Mouse (Mus musculus) hindbrain, embryonic 11.5 days (tissue): ENCODE results near the gene Elavl3. TPM values are rescaled to one million over a fixed set of nuclear protein-coding genes. Genes with fewer than 3 reads are reported as not detected.

Experiments
- ATAC-seq: fragments of 200-750 bp; cut with Nextera tagmentation; 2 replicates; pipeline ENCODE4 v1.8.0; 2017; ENCODE audit warnings: mild to moderate bottlenecking, moderate TSS enrichment, moderate library complexity; ENCODE audit not compliant: low FRiP score
- DNase-seq: peaks from one replicate; pipeline ENCODE4 v3.0.0-alpha.2; 2015; ENCODE audit warnings: low spot score
- H3K27ac ChIP-seq: fragments of 300-500 bp; sonication (generic); 2 replicates; pipeline ENCODE4 v1.5.1; 2014; ENCODE audit warnings: mild to moderate bottlenecking, low read depth, low read length
- H3K27me3 ChIP-seq: fragments of 300-500 bp; sonication (generic); 2 replicates; pipeline ENCODE4 v1.6.1; 2014; ENCODE audit warnings: mild to moderate bottlenecking, low read length, moderate library complexity, mixed read lengths; ENCODE audit not compliant: control insufficient read depth, insufficient read depth
- H3K36me3 ChIP-seq: fragments of 300-500 bp; sonication (generic); 2 replicates; pipeline ENCODE4 v1.6.1; 2014; ENCODE audit warnings: mild to moderate bottlenecking, low read length, moderate library complexity, mixed read lengths; ENCODE audit not compliant: control insufficient read depth, insufficient read depth
- H3K4me1 ChIP-seq: fragments of 300-500 bp; sonication (generic); replicated peaks from 2 replicates; pipeline ENCODE4 v1.6.1; 2014; ENCODE audit warnings: low read length, mixed read lengths; ENCODE audit not compliant: control insufficient read depth, insufficient read depth
- H3K4me2 ChIP-seq: fragments of 300-500 bp; sonication (generic); replicated peaks from 2 replicates; pipeline ENCODE4 v1.6.1; 2014; ENCODE audit warnings: mild to moderate bottlenecking, low read depth, low read length
- H3K4me3 ChIP-seq: fragments of 300-500 bp; sonication (generic); 2 replicates; pipeline ENCODE4 v1.5.1; 2014; ENCODE audit warnings: low read depth, low read length
- H3K9ac ChIP-seq: fragments of 300-500 bp; sonication (generic); 2 replicates; pipeline ENCODE4 v1.6.1; 2014; ENCODE audit warnings: low read depth, low read length
- H3K9me3 ChIP-seq: fragments of 300-500 bp; sonication (generic); 2 replicates; pipeline ENCODE4 v1.6.1; 2016; ENCODE audit warnings: low read length; ENCODE audit not compliant: control insufficient read depth
- WGBS: fragments of 180-500 bp; shearing (Covaris S2); extraction: QIAGEN DNeasy Blood & Tissue Kit; methylation state at CpG from one replicate; pipeline ENCODE4 v1.1.7; 2014; 5-methylcytosine and 5-hydroxymethylcytosine counted together
- polyA plus RNA-seq: library from polyadenylated mRNA; unstranded; fragments of >200 nt; fragmentation: Nextera tagmentation; extraction: Ambion mirVana; gene quantifications from 2 replicates; pipeline ENCODE4 v1.2.1, GENCODE M21; 2014

Elavl3 gene
- polyA plus RNA-seq, 1 experiment from 2014 or later, result 85.2 TPM

DNA sequence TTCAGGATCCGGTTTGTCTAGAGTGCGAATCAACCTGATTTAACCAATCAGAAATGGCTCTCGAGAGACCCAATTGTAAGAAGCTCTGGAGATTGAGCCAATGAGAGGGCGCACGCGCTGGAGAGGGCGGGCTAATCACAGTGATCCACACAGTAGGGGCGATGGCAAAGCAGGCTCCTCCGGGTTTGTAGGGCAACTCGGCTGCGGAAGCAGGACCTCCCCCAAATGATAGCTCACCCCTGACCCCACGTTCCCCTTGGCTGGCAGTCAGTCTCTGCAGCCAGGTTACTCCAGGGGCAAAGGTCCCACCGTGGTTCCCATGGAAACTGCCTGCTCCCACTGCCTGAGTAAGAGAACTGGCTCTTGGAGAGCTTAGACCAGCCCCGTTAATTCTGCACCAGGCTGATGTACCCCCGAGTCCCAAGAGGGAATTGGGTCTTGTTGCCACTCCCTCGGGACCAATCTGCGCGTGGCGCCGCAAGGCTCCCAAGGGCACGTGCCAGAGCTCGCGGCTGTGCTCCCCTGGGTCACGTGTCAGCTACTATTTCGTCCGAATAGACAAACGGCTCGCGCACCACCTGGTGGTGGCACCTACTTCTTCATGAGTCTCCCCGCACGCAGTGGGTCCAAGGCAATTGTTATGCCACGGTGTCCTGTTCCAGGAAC is 2.7 kb upstream of the Elavl3 start:
- DNase-seq (peak; percentile 85), ATAC-seq (peak; percentile 16)
- Histone ChIP-seq H3K36me3 (no peaks in the 10 kb centered on the region), H3K4me2 (peak overlapping the region; percentile 40), H3K4me1 (peaks cover 6% of the 10 kb centered on the region; the same call in 1 of the 2 replicates), H3K4me3 (no peak overlapping the region), H3K27ac (no peak overlapping the region), H3K9me3 (no peaks in the 10 kb centered on the region), H3K27me3 (peaks cover 8% of the 10 kb centered on the region; the same call in 1 of the 2 replicates), H3K9ac (no peak overlapping the region)
- WGBS, result 2% methylated on average over 32 of the region's 32 CpGs

DNA sequence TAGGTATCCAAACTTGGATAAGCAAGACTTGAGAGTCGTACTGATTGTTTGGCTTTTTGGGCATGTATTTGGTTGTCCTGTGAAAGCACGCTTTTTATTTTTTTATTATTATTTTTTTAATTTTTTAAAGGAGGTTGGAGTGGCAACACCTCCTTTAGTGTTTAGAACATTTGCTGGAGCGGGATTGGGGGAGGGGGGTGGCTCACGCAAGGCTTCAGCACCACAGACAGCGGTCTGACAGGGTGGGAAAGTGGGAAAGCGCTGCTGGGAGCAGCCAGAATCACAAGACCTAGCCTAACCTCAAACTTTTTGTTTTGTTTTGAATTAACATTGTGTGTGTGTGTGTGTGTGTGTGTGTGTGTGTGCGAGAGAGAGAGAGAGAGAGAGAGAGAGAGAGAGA is 1.8 kb upstream of the Elavl3 start:
- Histone ChIP-seq H3K4me1 (peaks cover 8% of the 10 kb centered on the region; the same call in 1 of the 2 replicates), H3K9ac (no peak overlapping the region), H3K4me3 (no peak overlapping the region), H3K9me3 (no peaks in the 10 kb centered on the region), H3K27me3 (peaks cover 8% of the 10 kb centered on the region; the same call in 1 of the 2 replicates), H3K36me3 (no peaks in the 10 kb centered on the region), H3K4me2 (no peak overlapping the region), H3K27ac (no peak overlapping the region)
- WGBS, result 34% methylated on average over 6 of the region's 7 CpGs
- no peak for ATAC-seq
- DNase-seq, result peak; percentile 45

DNA sequence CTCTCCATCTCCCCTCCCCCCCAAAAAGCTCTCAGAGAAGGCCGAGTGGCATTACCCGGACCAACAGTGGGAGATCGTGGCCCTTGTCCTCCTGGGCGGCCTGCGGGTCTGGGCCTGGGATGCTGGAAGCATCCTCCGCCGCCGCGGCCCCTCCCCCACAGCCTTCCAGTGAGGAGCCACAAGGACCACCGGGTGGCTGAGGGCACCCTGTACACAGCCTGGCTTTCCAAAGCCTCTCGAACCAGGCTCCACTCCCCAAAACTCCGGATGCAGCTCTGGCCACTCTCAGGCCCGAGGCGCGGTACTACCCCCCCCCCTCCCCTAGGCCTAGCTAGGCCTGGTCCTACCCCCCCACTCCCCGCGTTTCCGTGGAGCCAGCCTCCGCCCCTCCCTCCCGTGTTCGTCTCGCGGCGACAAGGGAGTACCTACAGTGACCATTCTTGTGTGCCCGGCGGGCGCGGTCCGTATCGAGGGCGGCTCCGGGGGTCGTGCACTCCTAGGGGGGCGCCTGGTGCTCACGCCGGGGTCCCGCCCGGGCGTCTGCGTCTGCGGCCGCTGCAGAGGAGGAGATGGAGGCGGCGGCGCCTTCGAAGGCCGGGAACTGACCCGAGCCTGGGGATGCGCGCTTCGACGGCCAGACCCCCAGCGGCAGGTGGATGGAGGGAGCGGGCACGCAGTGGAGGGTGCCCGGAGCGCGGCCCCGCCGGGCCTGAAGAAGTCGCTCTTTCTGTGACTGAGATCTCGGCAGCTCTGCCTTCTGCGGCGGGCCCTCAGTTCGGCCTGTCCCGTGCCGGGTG is 464 bp downstream of the Elavl3 start:
- H3K27me3 ChIP-seq, result peaks cover 8% of the 10 kb centered on the region; the same call in 1 of the 2 replicates
- ATAC-seq (peak; percentile 39), DNase-seq (peak; percentile 71)
- peak overlapping the region; percentile 97 for H3K9ac ChIP-seq
- H3K9me3 ChIP-seq, result no peaks in the 10 kb centered on the region
- peaks cover 8% of the 10 kb centered on the region; the same call in 1 of the 2 replicates for H3K4me1 ChIP-seq
- no peaks in the 10 kb centered on the region for H3K36me3 ChIP-seq
- peak overlapping the region; percentile 68 for H3K4me2 ChIP-seq
- H3K4me3 ChIP-seq, result peak overlapping the region; percentile 93
- H3K27ac ChIP-seq, result peak overlapping the region; percentile 95
- WGBS, result under 1% methylated on average over 45 of the region's 67 CpGs

DNA sequence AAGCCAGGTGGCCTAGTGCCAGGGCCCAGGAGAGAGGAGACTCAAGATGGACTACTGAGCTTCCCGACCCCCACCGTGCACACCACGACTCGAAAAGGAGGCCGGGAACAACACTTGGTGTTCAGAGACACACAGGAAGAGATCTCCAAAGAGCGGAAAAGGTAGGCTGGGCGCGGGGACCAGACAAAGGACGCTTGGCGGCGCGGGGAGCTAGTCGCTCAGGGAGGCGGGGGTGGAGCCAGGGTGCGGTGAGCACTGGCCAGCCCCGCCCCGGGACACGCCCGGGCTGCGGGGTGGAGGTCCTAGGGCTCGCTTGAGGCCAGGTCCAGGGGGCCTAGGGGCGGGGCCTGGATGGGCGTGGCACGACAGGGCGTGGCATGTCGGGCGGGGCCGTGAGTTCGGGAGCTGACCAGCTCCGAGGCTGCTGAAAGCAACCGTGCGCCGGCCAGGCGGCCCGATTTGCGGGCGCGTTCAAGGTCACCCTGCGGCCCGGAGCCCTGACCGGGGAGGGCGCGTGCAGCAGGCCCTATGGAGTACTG is 1.4 kb downstream of the Elavl3 start:
- under 1% methylated on average over 28 of the region's 43 CpGs for WGBS
- Histone ChIP-seq H3K27ac (peak overlapping the region; percentile 95), H3K9me3 (no peaks in the 10 kb centered on the region), H3K4me2 (peak overlapping the region; percentile 68), H3K27me3 (peaks cover 8% of the 10 kb centered on the region; the same call in 1 of the 2 replicates), H3K36me3 (no peaks in the 10 kb centered on the region), H3K4me1 (peaks cover 8% of the 10 kb centered on the region; the same call in 1 of the 2 replicates), H3K4me3 (peak overlapping the region; percentile 93), H3K9ac (peak overlapping the region; percentile 97)
- peak; percentile 73 for ATAC-seq
- DNase-seq, result peak; percentile 91

DNA sequence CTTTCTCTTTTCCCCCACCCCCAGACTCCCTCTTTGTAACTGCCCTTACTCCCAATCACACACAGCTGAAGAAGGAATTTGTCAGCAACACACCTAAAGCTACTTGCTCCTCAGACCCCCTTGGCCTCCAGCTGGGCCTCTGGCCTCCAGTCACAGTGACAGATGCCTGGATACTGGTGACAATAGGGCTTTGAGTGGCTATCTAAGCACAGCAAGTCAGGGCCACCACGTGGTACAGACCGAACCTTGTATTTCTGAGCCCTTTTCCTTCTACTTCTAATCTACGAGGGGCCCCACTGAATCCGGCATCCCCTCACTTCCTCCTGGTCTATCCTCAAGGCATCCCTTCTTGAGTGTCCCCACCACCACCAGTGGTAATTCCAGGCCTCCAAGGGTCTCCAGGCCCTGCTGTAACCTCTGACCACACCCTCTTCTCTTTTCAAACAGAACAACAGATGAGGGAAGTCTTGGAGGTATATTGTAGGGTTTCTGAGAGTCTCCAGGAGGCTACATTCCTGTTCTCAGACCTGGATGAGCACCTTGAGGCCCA is 2.0 kb downstream of the Elavl3 start:
- Histone ChIP-seq H3K9me3 (no peaks in the 10 kb centered on the region), H3K36me3 (no peaks in the 10 kb centered on the region), H3K4me2 (peak overlapping the region; percentile 68), H3K27ac (peak overlapping the region; percentile 95), H3K27me3 (peaks cover 8% of the 10 kb centered on the region; the same call in 1 of the 2 replicates), H3K9ac (peak overlapping the region; percentile 97), H3K4me1 (peaks cover 8% of the 10 kb centered on the region; the same call in 1 of the 2 replicates), H3K4me3 (peak overlapping the region; percentile 93)
- no peak for ATAC-seq
- peak; percentile 51 for DNase-seq
- WGBS, result 30% methylated on average over 4 of the region's 4 CpGs

DNA sequence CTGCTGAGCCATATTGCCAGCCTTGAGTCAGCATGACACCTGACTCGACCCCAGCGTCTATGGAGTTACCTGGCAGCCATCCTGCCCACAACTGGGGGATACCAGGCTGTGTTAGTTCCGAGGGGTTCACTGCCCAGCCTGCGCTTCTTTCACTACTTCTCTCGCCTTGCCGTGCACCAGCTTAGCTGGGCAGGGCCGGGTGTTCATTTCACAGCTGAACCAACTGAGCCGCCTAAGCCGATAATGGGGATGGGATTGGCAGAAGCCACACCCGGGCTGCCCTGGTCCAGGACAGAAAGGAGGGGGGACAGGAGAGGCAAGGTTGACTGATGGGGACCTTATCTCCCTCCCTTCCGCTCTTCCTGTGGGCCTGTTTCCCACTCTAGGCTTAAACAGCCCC is 2.5 kb downstream of the Elavl3 start:
- peaks cover 6% of the 10 kb centered on the region; the same call in 1 of the 2 replicates for H3K27me3 ChIP-seq
- peak overlapping the region; percentile 68 for H3K4me2 ChIP-seq
- WGBS, result 72% methylated on average over 11 of the region's 11 CpGs
- peak overlapping the region; percentile 93 for H3K4me3 ChIP-seq
- ATAC-seq (no peak), DNase-seq (no peak)
- H3K9ac ChIP-seq, result peak overlapping the region; percentile 97
- peak overlapping the region; percentile 95 for H3K27ac ChIP-seq
- H3K9me3 ChIP-seq, result no peaks in the 10 kb centered on the region
- H3K4me1 ChIP-seq, result peaks cover 5% of the 10 kb centered on the region; the same call in 1 of the 2 replicates
- H3K36me3 ChIP-seq, result no peaks in the 10 kb centered on the region

DNA sequence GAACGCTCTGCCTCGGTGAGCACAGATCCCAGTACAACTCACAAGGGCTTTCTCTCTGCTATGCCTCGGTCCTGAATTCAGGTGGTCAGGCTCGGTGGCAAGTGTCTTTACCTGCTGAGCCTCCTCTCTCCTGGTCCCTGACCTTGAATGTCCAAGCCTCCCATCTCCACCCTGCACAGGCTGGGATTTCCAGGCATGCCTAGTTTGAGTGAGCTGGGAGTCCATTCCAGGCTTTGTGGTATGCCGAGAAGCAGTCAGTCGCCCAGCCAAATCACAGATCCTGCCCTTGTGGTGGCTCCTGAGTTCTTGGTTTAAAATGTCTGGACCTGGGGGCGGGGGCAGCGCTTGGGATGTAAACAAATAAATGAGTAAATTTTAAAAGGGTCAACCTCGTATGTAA is 4.5 kb downstream of the Elavl3 start:
- H3K36me3 ChIP-seq, result no peaks in the 10 kb centered on the region
- no peaks in the 10 kb centered on the region for H3K9me3 ChIP-seq
- H3K27me3 ChIP-seq, result peaks cover 6% of the 10 kb centered on the region; the same call in 1 of the 2 replicates
- H3K4me1 ChIP-seq, result peaks cover 5% of the 10 kb centered on the region; the same call in 1 of the 2 replicates
- no peak overlapping the region for H3K4me2 ChIP-seq
- no peak for DNase-seq
- ATAC-seq, result no peak
- 64% methylated on average over 9 of the region's 9 CpGs for WGBS
- no peak overlapping the region for H3K27ac ChIP-seq
- no peak overlapping the region for H3K9ac ChIP-seq
- H3K4me3 ChIP-seq, result no peak overlapping the region

DNA sequence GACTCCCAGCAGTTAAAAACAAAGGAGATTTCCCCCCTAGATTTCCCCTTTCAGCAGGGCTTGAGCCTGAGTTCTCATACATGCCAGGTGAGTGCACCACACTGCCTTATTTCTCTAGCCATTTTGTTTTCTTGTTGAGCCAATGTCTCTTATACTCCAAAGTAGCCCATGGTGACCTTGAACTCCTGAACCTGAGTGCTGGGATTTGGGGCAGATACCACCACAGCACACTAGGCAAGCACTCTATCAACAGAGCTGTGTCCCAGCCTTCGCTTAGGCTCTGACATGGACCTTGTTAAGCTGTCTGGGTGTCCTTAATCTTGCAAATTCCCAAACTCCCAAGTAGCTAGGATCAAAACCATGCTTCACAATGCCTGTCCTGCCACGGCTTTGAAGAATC is 10.0 kb downstream of the Elavl3 start:
- DNase-seq (no peak), ATAC-seq (no peak)
- H3K4me3 ChIP-seq, result no peak overlapping the region
- no peak overlapping the region for H3K9ac ChIP-seq
- 74% methylated on average over 2 of the region's 2 CpGs for WGBS
- H3K36me3 ChIP-seq, result no peaks in the 10 kb centered on the region
- H3K27ac ChIP-seq, result no peak overlapping the region
- no peaks in the 10 kb centered on the region for H3K9me3 ChIP-seq
- H3K27me3 ChIP-seq, result no peaks in the 10 kb centered on the region
- no peak overlapping the region for H3K4me2 ChIP-seq
- H3K4me1 ChIP-seq, result no peaks in the 10 kb centered on the region
